Mouse (Mus musculus) midbrain, embryonic 13.5 days (tissue): ENCODE results near the gene Gpc4. TPM values are rescaled to one million over a fixed set of nuclear protein-coding genes. Genes with fewer than 3 reads are reported as not detected.

Experiments used
- ATAC-seq: fragments of 200-750 bp; cut with Nextera tagmentation; 2 replicates; pipeline ENCODE4 v1.8.0; 2017; ENCODE audit warnings: mild to moderate bottlenecking, moderate TSS enrichment, moderate library complexity
- H3K27ac ChIP-seq: fragments of 300-500 bp; sonication (generic); 2 replicates; pipeline ENCODE4 v1.5.1; 2015; ENCODE audit warnings: inconsistent platforms, mild to moderate bottlenecking, moderate library complexity
- H3K27me3 ChIP-seq: fragments of 300-500 bp; sonication (generic); 2 replicates; pipeline ENCODE4 v1.6.1; 2015; ENCODE audit warnings: mild to moderate bottlenecking, inconsistent platforms
- H3K36me3 ChIP-seq: fragments of 300-500 bp; sonication (generic); 2 replicates; pipeline ENCODE4 v1.6.1; 2015; ENCODE audit warnings: mild to moderate bottlenecking, inconsistent platforms
- H3K4me1 ChIP-seq: fragments of 300-500 bp; sonication (generic); replicated peaks from 2 replicates; pipeline ENCODE4 v1.6.1; 2015; ENCODE audit warnings: inconsistent platforms
- H3K4me2 ChIP-seq: fragments of 300-500 bp; sonication (generic); replicated peaks from 2 replicates; pipeline ENCODE4 v1.6.1; 2015; ENCODE audit warnings: moderate library complexity, mild to moderate bottlenecking, inconsistent platforms
- H3K4me3 ChIP-seq: fragments of 300-500 bp; sonication (generic); replicated peaks from 2 replicates; pipeline ENCODE4 v1.5.1; 2015; ENCODE audit warnings: mild to moderate bottlenecking, inconsistent platforms
- H3K9ac ChIP-seq: fragments of 300-500 bp; sonication (generic); replicated peaks from 2 replicates; pipeline ENCODE4 v1.6.1; 2015; ENCODE audit warnings: mild to moderate bottlenecking, inconsistent platforms
- H3K9me3 ChIP-seq: fragments of 300-500 bp; sonication (generic); 2 replicates; pipeline ENCODE4 v1.6.1; 2016; ENCODE audit warnings: mild to moderate bottlenecking, inconsistent platforms
- WGBS: fragments of 180-500 bp; shearing (Covaris S2); methylation state at CpG from one replicate; pipeline ENCODE4 v1.1.7; 2015; 5-methylcytosine and 5-hydroxymethylcytosine counted together
- polyA plus RNA-seq: library from polyadenylated mRNA; unstranded; fragments of >200 nt; fragmentation: Nextera tagmentation; extraction: Ambion mirVana; gene quantifications from 2 replicates; pipeline ENCODE4 v1.2.1, GENCODE M21; 2015

Gene Gpc4
- polyA plus RNA-seq, 1 experiment from 2014 or later, result 13.3 TPM

GRCm38 (mm10) chrX:52144491-52144890, 20.6 kb downstream of the Gpc4 start:
- ATAC-seq, result no peak
- Histone ChIP-seq H3K4me2 (no peak overlapping the region), H3K4me3 (no peak overlapping the region), H3K27me3 (no peaks in the 10 kb centered on the region), H3K9ac (no peak overlapping the region), H3K9me3 (no peaks in the 10 kb centered on the region), H3K4me1 (no peaks in the 10 kb centered on the region), H3K36me3 (no peaks in the 10 kb centered on the region), H3K27ac (no peak overlapping the region)
- 73% methylated on average over 7 of the region's 7 CpGs for WGBS

GRCm38 (mm10) chrX:52140316-52140715, 24.7 kb downstream of the Gpc4 start:
- no peak overlapping the region for H3K9ac ChIP-seq
- no peaks in the 10 kb centered on the region for H3K4me1 ChIP-seq
- no peak overlapping the region for H3K4me2 ChIP-seq
- H3K27me3 ChIP-seq, result no peaks in the 10 kb centered on the region
- ATAC-seq, result no peak
- no peak overlapping the region for H3K27ac ChIP-seq
- H3K9me3 ChIP-seq, result no peaks in the 10 kb centered on the region
- no peak overlapping the region for H3K4me3 ChIP-seq
- no peaks in the 10 kb centered on the region for H3K36me3 ChIP-seq

GRCm38 (mm10) chrX:52138461-52139075, 26.5 kb downstream of the Gpc4 start:
- H3K27ac ChIP-seq, result no peak overlapping the region
- H3K9ac ChIP-seq, result no peak overlapping the region
- ATAC-seq, result no peak
- H3K36me3 ChIP-seq, result no peaks in the 10 kb centered on the region
- no peak overlapping the region for H3K4me3 ChIP-seq
- no peaks in the 10 kb centered on the region for H3K9me3 ChIP-seq
- no peaks in the 10 kb centered on the region for H3K27me3 ChIP-seq
- H3K4me2 ChIP-seq, result no peak overlapping the region
- WGBS, result 62% methylated on average over 2 of the region's 2 CpGs
- H3K4me1 ChIP-seq, result no peaks in the 10 kb centered on the region

GRCm38 (mm10) chrX:52138033-52138432, 27.0 kb downstream of the Gpc4 start:
- no peaks in the 10 kb centered on the region for H3K36me3 ChIP-seq
- no peaks in the 10 kb centered on the region for H3K27me3 ChIP-seq
- no peaks in the 10 kb centered on the region for H3K4me1 ChIP-seq
- H3K9me3 ChIP-seq, result no peaks in the 10 kb centered on the region
- no peak overlapping the region for H3K4me3 ChIP-seq
- H3K4me2 ChIP-seq, result no peak overlapping the region
- ATAC-seq, result no peak
- no peak overlapping the region for H3K27ac ChIP-seq
- no peak overlapping the region for H3K9ac ChIP-seq
- 40% methylated on average over 5 of the region's 5 CpGs for WGBS

- Histone ChIP-seq H3K36me3 (no peaks in the 10 kb centered on the region), H3K27ac (no peak overlapping the region), H3K4me3 (no peak overlapping the region), H3K4me2 (no peak overlapping the region), H3K4me1 (no peaks in the 10 kb centered on the region), H3K27me3 (no peaks in the 10 kb centered on the region), H3K9me3 (no peaks in the 10 kb centered on the region), H3K9ac (no peak overlapping the region)
- ATAC-seq, result no peak
- WGBS, result 87% methylated on average over 5 of the region's 5 CpGs
Measured at GRCm38 (mm10) chrX:52136525-52136924, 28.5 kb downstream of the Gpc4 start.

- no peaks in the 10 kb centered on the region for H3K4me1 ChIP-seq
- no peaks in the 10 kb centered on the region for H3K36me3 ChIP-seq
- 89% methylated on average over 1 of the region's 1 CpGs for WGBS
- no peak for ATAC-seq
- H3K9ac ChIP-seq, result no peak overlapping the region
- H3K9me3 ChIP-seq, result no peaks in the 10 kb centered on the region
- no peak overlapping the region for H3K4me2 ChIP-seq
- H3K27me3 ChIP-seq, result no peaks in the 10 kb centered on the region
- H3K27ac ChIP-seq, result no peak overlapping the region
- no peak overlapping the region for H3K4me3 ChIP-seq
Measured at GRCm38 (mm10) chrX:52129604-52130003, 35.4 kb downstream of the Gpc4 start.

- no peak for ATAC-seq
- H3K4me1 ChIP-seq, result no peaks in the 10 kb centered on the region
- H3K9ac ChIP-seq, result no peak overlapping the region
- no peaks in the 10 kb centered on the region for H3K27me3 ChIP-seq
- no peak overlapping the region for H3K4me2 ChIP-seq
- 85% methylated on average over 4 of the region's 4 CpGs for WGBS
- no peak overlapping the region for H3K27ac ChIP-seq
- no peaks in the 10 kb centered on the region for H3K9me3 ChIP-seq
- no peaks in the 10 kb centered on the region for H3K36me3 ChIP-seq
- no peak overlapping the region for H3K4me3 ChIP-seq
Measured at GRCm38 (mm10) chrX:52128794-52129193, 36.3 kb downstream of the Gpc4 start.

GRCm38 (mm10) chrX:52113651-52114050, 51.4 kb downstream of the Gpc4 start:
- Histone ChIP-seq H3K9me3 (no peaks in the 10 kb centered on the region), H3K27ac (no peak overlapping the region), H3K27me3 (no peaks in the 10 kb centered on the region), H3K4me3 (no peak overlapping the region), H3K4me1 (peaks cover 3% of the 10 kb centered on the region; the same call in 1 of the 2 replicates), H3K4me2 (no peak overlapping the region), H3K36me3 (no peaks in the 10 kb centered on the region), H3K9ac (no peak overlapping the region)
- no peak for ATAC-seq
- 88% methylated on average over 5 of the region's 5 CpGs for WGBS

GRCm38 (mm10) chrX:52109663-52110062, 55.4 kb downstream of the Gpc4 start:
- H3K4me2 ChIP-seq, result no peak overlapping the region
- 51% methylated on average over 2 of the region's 2 CpGs for WGBS

GRCm38 (mm10) chrX:52108966-52109365, 56.1 kb downstream of the Gpc4 start:
- H3K4me3 ChIP-seq, result no peak overlapping the region

More at GRCm38 (mm10) chrX:52109663-52110062, 55.4 kb downstream of the Gpc4 start:
- Histone ChIP-seq H3K36me3 (no peaks in the 10 kb centered on the region), H3K9me3 (no peaks in the 10 kb centered on the region), H3K27ac (no peak overlapping the region), H3K9ac (no peak overlapping the region), H3K4me1 (peaks cover 3% of the 10 kb centered on the region; the same call in 1 of the 2 replicates), H3K4me3 (no peak overlapping the region), H3K27me3 (no peaks in the 10 kb centered on the region)
- no peak for ATAC-seq

GRCm38 (mm10) chrX:52103771-52104170, 61.3 kb downstream of the Gpc4 start:
- Histone ChIP-seq H3K27me3 (no peaks in the 10 kb centered on the region), H3K4me3 (no peak overlapping the region), H3K4me1 (no peaks in the 10 kb centered on the region), H3K9me3 (no peaks in the 10 kb centered on the region), H3K9ac (no peak overlapping the region), H3K27ac (no peak overlapping the region), H3K36me3 (no peaks in the 10 kb centered on the region), H3K4me2 (no peak overlapping the region)
- no peak for ATAC-seq
- 80% methylated on average over 1 of the region's 1 CpGs for WGBS

More at GRCm38 (mm10) chrX:52108966-52109365, 56.1 kb downstream of the Gpc4 start:
- Histone ChIP-seq H3K27ac (no peak overlapping the region), H3K9me3 (no peaks in the 10 kb centered on the region), H3K27me3 (no peaks in the 10 kb centered on the region), H3K4me2 (no peak overlapping the region), H3K4me1 (peaks cover 3% of the 10 kb centered on the region; the same call in 1 of the 2 replicates), H3K36me3 (no peaks in the 10 kb centered on the region), H3K9ac (no peak overlapping the region)
- no peak for ATAC-seq
- WGBS, result 80% methylated on average over 1 of the region's 1 CpGs

GRCm38 (mm10) chrX:52101940-52102339, 63.1 kb downstream of the Gpc4 start:
- no peaks in the 10 kb centered on the region for H3K9me3 ChIP-seq
- no peak for ATAC-seq
- WGBS, result 89% methylated on average over 1 of the region's 1 CpGs
- no peak overlapping the region for H3K27ac ChIP-seq
- H3K4me2 ChIP-seq, result no peak overlapping the region
- no peaks in the 10 kb centered on the region for H3K27me3 ChIP-seq
- H3K4me1 ChIP-seq, result no peaks in the 10 kb centered on the region
- no peak overlapping the region for H3K9ac ChIP-seq
- no peak overlapping the region for H3K4me3 ChIP-seq
- no peaks in the 10 kb centered on the region for H3K36me3 ChIP-seq

GRCm38 (mm10) chrX:52101445-52101844, 63.6 kb downstream of the Gpc4 start:
- H3K27ac ChIP-seq, result no peak overlapping the region
- no peaks in the 10 kb centered on the region for H3K36me3 ChIP-seq
- H3K9ac ChIP-seq, result no peak overlapping the region
- no peaks in the 10 kb centered on the region for H3K4me1 ChIP-seq
- no peak overlapping the region for H3K4me2 ChIP-seq
- 88% methylated on average over 6 of the region's 6 CpGs for WGBS
- H3K9me3 ChIP-seq, result no peaks in the 10 kb centered on the region
- H3K27me3 ChIP-seq, result no peaks in the 10 kb centered on the region
- no peak for ATAC-seq
- no peak overlapping the region for H3K4me3 ChIP-seq
